29 mouse cellular contexts compared by ENCODE assay signal in genomic region chr17:67632676-67633339, GRCm38 (mm10). TPM values are rescaled to one million over a fixed set of nuclear protein-coding genes. Genes with fewer than 3 reads are reported as not detected.
DNase-seq lines count a peak whose midpoint lies in the region; ATAC-seq and TF ChIP-seq lines count a peak whose summit lies in the region.
"Had no signal": no experiment of that assay in that cellular context is flagged by ENCODE, and none has a peak within 500 bp of the region (broad histone marks: within the 10 kb centered on the region; RNA-seq: fewer than 3 reads in every experiment).

TSS of gene Lrrc30 (minus strand) at chr17:67632723.

- H3K4me1 ChIP-seq in limb, embryonic 11.5 days (ENCODE audit: control insufficient read depth, insufficient read depth, low read length) = peaks cover 3% of the 10 kb centered on the region; the same call in 1 of the 2 replicates
- peaks cover 16% of the 10 kb centered on the region for H3K4me1 ChIP-seq in limb, embryonic 10.5 days
- peaks cover 8% of the 10 kb centered on the region for H3K4me1 ChIP-seq in embryonic facial prominence, embryonic 12.5 days
- peaks cover 14% of the 10 kb centered on the region for H3K4me1 ChIP-seq in limb, embryonic 14.5 days (ENCODE audit: control insufficient read depth, insufficient read depth, low read length)
- H3K4me1 ChIP-seq: intestine, embryonic 15.5 days had no signal

- H3K27me3 ChIP-seq in limb, embryonic 11.5 days (ENCODE audit: control insufficient read depth, insufficient read depth, low read length) = no peaks in the 10 kb centered on the region
- H3K27me3 ChIP-seq in limb, embryonic 10.5 days (ENCODE audit: low read depth, poor library complexity, severe bottlenecking) = no peaks in the 10 kb centered on the region
- H3K27me3 ChIP-seq in embryonic facial prominence, embryonic 12.5 days = 0 out of 2 replicates have a peak, but pooled peaks cover 5% of the 10 kb centered on the region
- H3K27me3 ChIP-seq in limb, embryonic 14.5 days (ENCODE audit: control insufficient read depth, insufficient read depth, low read length) = no peaks in the 10 kb centered on the region
- H3K27me3 ChIP-seq: intestine, embryonic 15.5 days had no signal

- ATAC-seq in limb, embryonic 11.5 days (ENCODE audit: insufficient number of reproducible peaks, low FRiP score, low TSS enrichment, low read depth) = 0 out of 2 replicates have a peak, but pooled peaks have one; percentile 20
- ATAC-seq in embryonic facial prominence, embryonic 12.5 days (ENCODE audit: insufficient number of reproducible peaks, insufficient read depth, low FRiP score, low TSS enrichment) = 0 out of 2 replicates have a peak, but pooled peaks have one; percentile 56
- peak; percentile 78 for ATAC-seq in limb, embryonic 14.5 days (ENCODE audit: low FRiP score, low read depth)
- ATAC-seq: forebrain, embryonic 13.5 days; intestine, embryonic 15.5 days had no signal

- no peak for TF ChIP-seq POLR2A in limb, embryonic 14.5 days (IDR thresholded peaks at IDR 0.05; ENCODE audit: borderline replicate concordance, extremely low read depth, insufficient read depth, insufficient read length)

- intact Hi-C loops in gastrocnemius, adult 2 months (cut with DNase I) = no loop called here

- TF ChIP-seq CTCF in gastrocnemius, adult 2 months (IDR thresholded peaks at IDR 0.05) = no peak

- H3K4me3 ChIP-seq in limb, embryonic 11.5 days (ENCODE audit: low read depth, low read length) = no peak within 1 kb of the TSS
- H3K4me3 ChIP-seq in limb, embryonic 10.5 days = no peak within 1 kb of the TSS
- no peak within 1 kb of the TSS for H3K4me3 ChIP-seq in embryonic facial prominence, embryonic 12.5 days
- peak within 1 kb of the TSS; percentile 82 for H3K4me3 ChIP-seq in gastrocnemius, adult 2 months
- H3K4me3 ChIP-seq in limb, embryonic 14.5 days (replicated peaks; ENCODE audit: low read length) = no peak within 1 kb of the TSS
- H3K4me3 ChIP-seq: erythroblast, embryonic 14.5 days; forebrain, embryonic 13.5 days; heart, embryonic 13.5 days; hindbrain, embryonic 13.5 days; intestine, embryonic 15.5 days; limb, embryonic 12.5 days had no signal

- no peaks in the 10 kb centered on the region for H3K36me3 ChIP-seq in limb, embryonic 11.5 days (ENCODE audit: control insufficient read depth, insufficient read depth, low read length)
- no peaks in the 10 kb centered on the region for H3K36me3 ChIP-seq in limb, embryonic 10.5 days
- no peaks in the 10 kb centered on the region for H3K36me3 ChIP-seq in embryonic facial prominence, embryonic 12.5 days
- no peaks in the 10 kb centered on the region for H3K36me3 ChIP-seq in limb, embryonic 14.5 days (ENCODE audit: control insufficient read depth, insufficient read depth, low read length)
- H3K36me3 ChIP-seq: heart, embryonic 13.5 days; hindbrain, embryonic 13.5 days; intestine, embryonic 15.5 days; limb, embryonic 12.5 days had no signal

- H3K27ac ChIP-seq in limb, embryonic 11.5 days (replicated peaks; ENCODE audit: low read depth, low read length) = no peak within 1 kb of the TSS
- no peak within 1 kb of the TSS for H3K27ac ChIP-seq in limb, embryonic 10.5 days
- no peak within 1 kb of the TSS for H3K27ac ChIP-seq in embryonic facial prominence, embryonic 12.5 days
- peak within 1 kb of the TSS; percentile 98 for H3K27ac ChIP-seq in gastrocnemius, adult 2 months
- no peak within 1 kb of the TSS for H3K27ac ChIP-seq in limb, embryonic 14.5 days (replicated peaks; ENCODE audit: low read depth, low read length)
- H3K27ac ChIP-seq: forebrain, embryonic 13.5 days; heart, embryonic 13.5 days; hindbrain, embryonic 13.5 days; intestine, embryonic 15.5 days; limb, embryonic 12.5 days; liver, embryonic 14.5 days had no signal

- H3K4me2 ChIP-seq in limb, embryonic 11.5 days (ENCODE audit: low read depth, severe bottlenecking) = no peak within 1 kb of the TSS
- H3K4me2 ChIP-seq in embryonic facial prominence, embryonic 12.5 days (replicated peaks) = no peak within 1 kb of the TSS
- H3K4me2 ChIP-seq in limb, embryonic 14.5 days (replicated peaks; ENCODE audit: low read depth, low read length, severe bottlenecking) = no peak within 1 kb of the TSS
- H3K4me2 ChIP-seq: forebrain, embryonic 13.5 days; heart, embryonic 13.5 days; hindbrain, embryonic 13.5 days; intestine, embryonic 15.5 days; limb, embryonic 12.5 days had no signal

- 81% methylated on average over 13 of the region's 13 CpGs for WGBS in limb, embryonic 11.5 days
- 86% methylated on average over 13 of the region's 13 CpGs for WGBS in limb, embryonic 10.5 days
- WGBS in embryonic facial prominence, embryonic 12.5 days = 57% methylated on average over 13 of the region's 13 CpGs
- WGBS in limb, embryonic 14.5 days = 81% methylated on average over 13 of the region's 13 CpGs

- no peak for DNase-seq in limb, embryonic 11.5 days (ENCODE audit: low spot score)
- DNase-seq in limb, embryonic 10.5 days (ENCODE audit: low spot score) = no peak
- DNase-seq in gastrocnemius, adult 2 months = peak; percentile 90
- peak; percentile 19 for DNase-seq in limb, embryonic 14.5 days (ENCODE audit: low spot score)
- DNase-seq in adrenal gland, postnatal 10 days = no peak
- DNase-seq in lung, postnatal 25 days (ENCODE audit: low spot score) = no peak
- DNase-seq: adrenal gland, adult 8-10 months; cerebellum, adult 9-11 months; kidney, postnatal 25 days; thymus, adult 18-20 months; thymus, postnatal 4 days had no signal

- H3K9me3 ChIP-seq in limb, embryonic 11.5 days (ENCODE audit: control insufficient read depth, low read length) = no peaks in the 10 kb centered on the region
- no peaks in the 10 kb centered on the region for H3K9me3 ChIP-seq in limb, embryonic 10.5 days (replicated peaks)
- no peaks in the 10 kb centered on the region for H3K9me3 ChIP-seq in embryonic facial prominence, embryonic 12.5 days
- no peaks in the 10 kb centered on the region for H3K9me3 ChIP-seq in limb, embryonic 14.5 days (ENCODE audit: control insufficient read depth, low read length)
- H3K9me3 ChIP-seq: forebrain, embryonic 13.5 days; heart, embryonic 13.5 days; hindbrain, embryonic 13.5 days; intestine, embryonic 15.5 days; limb, embryonic 12.5 days had no signal

- no peak within 1 kb of the TSS for H3K9ac ChIP-seq in limb, embryonic 11.5 days (ENCODE audit: low read length)
- H3K9ac ChIP-seq in embryonic facial prominence, embryonic 12.5 days = no peak within 1 kb of the TSS
- H3K9ac ChIP-seq in limb, embryonic 14.5 days (ENCODE audit: low read depth, low read length, severe bottlenecking) = no peak within 1 kb of the TSS
- H3K9ac ChIP-seq: forebrain, embryonic 13.5 days; heart, embryonic 13.5 days; hindbrain, embryonic 13.5 days; intestine, embryonic 15.5 days; limb, embryonic 12.5 days; liver, embryonic 14.5 days had no signal

RNA-seq across cellular contexts. Expression of gene Lrrc30, which starts in this region (rescaled TPM):
- polyA plus RNA-seq in limb, embryonic 11.5 days (2014; fragmentation: Nextera tagmentation; extraction: Ambion mirVana) = 0.08 and 0.10 TPM in 2 replicates
- polyA plus RNA-seq in limb, embryonic 10.5 days (2016; fragmentation: Nextera tagmentation; extraction: Ambion mirVana) = 0.08 TPM in 1 of 2 replicates, not detected in the other
- 0.15 TPM in 1 of 2 replicates, not detected in the other for polyA plus RNA-seq in embryonic facial prominence, embryonic 12.5 days (2016; fragmentation: Nextera tagmentation; extraction: Ambion mirVana)
- 100 to 1,000 TPM; 136 to 171 TPM for total RNA-seq in gastrocnemius, adult 2 months (2021)
- polyA plus RNA-seq in limb, embryonic 14.5 days (2012; rRNA removed) = 0.54 and 0.79 TPM in 2 replicates
- 0.66 and 1.2 TPM in 2 replicates for polyA plus RNA-seq in limb, embryonic 14.5 days (2014; fragmentation: Nextera tagmentation; extraction: Ambion mirVana)
- 1 to 10 TPM in 1 of 2 experiments, under 1 TPM in 1; 0.45 to 1.1 TPM for total RNA-seq in adrenal gland, postnatal 10 days (2021)
- total RNA-seq: granulocyte monocyte progenitor cell, adult 5-6 weeks; left cerebral cortex, adult 8-10 months; megakaryocyte-erythroid progenitor cell, adult 5-6 weeks; midbrain, postnatal 0 days had no signal
- polyA plus RNA-seq: brain, embryonic 14.5 days; erythroblast, embryonic 14.5 days; forebrain, embryonic 13.5 days; frontal cortex, adult 2 months; heart, embryonic 13.5 days; hindbrain, embryonic 13.5 days; intestine, embryonic 15.5 days; liver, embryonic 14.5 days; lung, embryonic 16.5 days; midbrain, postnatal 0 days; neural tube, embryonic 11.5 days; spleen, adult 2 months; stomach, embryonic 14.5 days had no signal

Comparison
In these comparisons a context has a peak if more than half of its experiments do, and no peak if none do; other contexts are left out.
1. RNA of gene Lrrc30 (total RNA-seq): 136 to 171 TPM in gastrocnemius, adult 2 months; 0.45 to 1.1 TPM in adrenal gland, postnatal 10 days; every median in the first group is over 10 times any median in the second.
2. DNase-seq: peak in gastrocnemius, adult 2 months (single experiment) and limb, embryonic 14.5 days (single experiment); none in limb, embryonic 11.5 days (single experiment), limb, embryonic 10.5 days (single experiment), adrenal gland, postnatal 10 days (single experiment) and lung, postnatal 25 days (single experiment).
3. Peak in ATAC-seq in limb, embryonic 11.5 days; RNA of the gene not detected or under 1 TPM.
4. Peak in ATAC-seq in embryonic facial prominence, embryonic 12.5 days; RNA of the gene not detected or under 1 TPM.
5. ATAC-seq: peak in every context shown above with its lines; median percentile 78 in limb, embryonic 14.5 days; 56 in embryonic facial prominence, embryonic 12.5 days; 20 in limb, embryonic 11.5 days.